Mouse (Mus musculus) liver, adult 2 months (tissue): Measurements from ENCODE around the gene Arfgap2.

ENCODE experiments used
- CTCF ChIP-seq: fragments of 200-500 bp; IDR thresholded peaks from 2 replicates; pipeline ENCODE4 v1.5.1; 2011; ENCODE audit warnings: low read depth, low read length, control low read depth
- POLR2A ChIP-seq: fragments of 200-500 bp; IDR thresholded peaks from 2 replicates; pipeline ENCODE4 v1.6.1; 2011; ENCODE audit warnings: low read length, control low read depth; ENCODE audit not compliant: insufficient read depth; ENCODE audit errors: extremely low read depth

GRCm38 (mm10) chr2:91244557-91245228, 20.1 kb upstream of the Arfgap2 start:
- no peak for TF ChIP-seq POLR2A
- TF ChIP-seq CTCF, result no peak
